In genomic region chr11:6291401-6292115, GRCm38 (mm10) we compare ENCODE assay signal across 7 mouse cellular contexts. TPM values are rescaled to one million over a fixed set of nuclear protein-coding genes. Genes with fewer than 3 reads are reported as not detected.
DNase-seq lines count a peak whose midpoint lies in the region; ATAC-seq lines count a peak whose summit lies in the region.

Gene Ogdh (plus strand): TSS chr11:6291633.

- peak within 1 kb of the TSS; percentile 77 for H3K4me2 ChIP-seq in intestine, embryonic 16.5 days (ENCODE audit: low read depth, low read length)
- H3K4me2 ChIP-seq in midbrain, embryonic 11.5 days: peak within 1 kb of the TSS; percentile 83

- H3K9ac ChIP-seq in intestine, embryonic 16.5 days (ENCODE audit: low read depth, low read length): peak within 1 kb of the TSS; percentile 87
- H3K9ac ChIP-seq in midbrain, embryonic 11.5 days (ENCODE audit: low read length): peak within 1 kb of the TSS; percentile 77

- peak; percentile 97 for ATAC-seq in intestine, embryonic 16.5 days
- peak; percentile 99 for ATAC-seq in midbrain, embryonic 11.5 days (ENCODE audit: low FRiP score)

- H3K36me3 ChIP-seq in intestine, embryonic 16.5 days (ENCODE audit: control insufficient read depth, insufficient read depth, low read length): no peaks in the 10 kb centered on the region
- no peaks in the 10 kb centered on the region for H3K36me3 ChIP-seq in midbrain, embryonic 11.5 days (ENCODE audit: control insufficient read depth, insufficient read depth, low read length)

- peak within 1 kb of the TSS; percentile 97 for H3K27ac ChIP-seq in intestine, embryonic 16.5 days (ENCODE audit: low read length)
- H3K27ac ChIP-seq in midbrain, embryonic 11.5 days (ENCODE audit: low read depth, low read length): peak within 1 kb of the TSS; percentile 44; the same call in 1 of the 2 replicates

- H3K4me1 ChIP-seq in intestine, embryonic 16.5 days (ENCODE audit: control insufficient read depth, insufficient read depth, low read length): peaks cover 2% of the 10 kb centered on the region; the same call in 1 of the 2 replicates
- peaks cover 5% of the 10 kb centered on the region; the same call in 1 of the 2 replicates for H3K4me1 ChIP-seq in midbrain, embryonic 11.5 days (ENCODE audit: control insufficient read depth, insufficient read depth, low read length)

- H3K9me3 ChIP-seq in intestine, embryonic 16.5 days (ENCODE audit: control insufficient read depth, low read length): no peaks in the 10 kb centered on the region
- H3K9me3 ChIP-seq in midbrain, embryonic 11.5 days (ENCODE audit: control insufficient read depth, low read length): no peaks in the 10 kb centered on the region

- intact Hi-C loops in left cerebral cortex, postnatal 36 days (cut with DNase I): no loop called here

- WGBS in intestine, embryonic 16.5 days: under 1% methylated on average over 75 of the region's 77 CpGs
- WGBS in midbrain, embryonic 11.5 days: under 1% methylated on average over 61 of the region's 77 CpGs

- peak within 1 kb of the TSS; percentile 82 for H3K4me3 ChIP-seq in intestine, embryonic 16.5 days (ENCODE audit: low read length)
- peak within 1 kb of the TSS; percentile 78 for H3K4me3 ChIP-seq in midbrain, embryonic 11.5 days (ENCODE audit: low read depth, low read length)

- H3K27me3 ChIP-seq in intestine, embryonic 16.5 days (replicated peaks; ENCODE audit: control insufficient read depth, insufficient read depth, low read length): no peaks in the 10 kb centered on the region
- no peaks in the 10 kb centered on the region; the same call in 1 of the 2 replicates for H3K27me3 ChIP-seq in midbrain, embryonic 11.5 days (ENCODE audit: control insufficient read depth, insufficient read depth, low read length)

- peak; percentile 98 for DNase-seq in adrenal gland, adult 8-10 months
- DNase-seq in embryo, embryonic 9.5 days (ENCODE audit: extremely low spot score): peak; percentile 99
- DNase-seq in gastrocnemius, postnatal 4 days (ENCODE audit: low spot score in 2 of 2): peak; percentile 97 to 100
- peak; percentile 98 to 99 for DNase-seq in left cerebral cortex, postnatal 36 days (ENCODE audit: low spot score in 2 of 2)
- DNase-seq in midbrain, embryonic 11.5 days (ENCODE audit: low spot score, missing footprints): peak; percentile 100
- DNase-seq in skeletal muscle tissue, adult 2 months (ENCODE audit: low read depth, low spot score): peak; percentile 99

RNA-seq across cellular contexts. Expression of gene Ogdh, which starts in this region (rescaled TPM):
- total RNA-seq in adrenal gland, adult 8-10 months (2022): 100 to 1,000 TPM; 373 to 593 (median 476) TPM
- 100 to 1,000 TPM; 340 to 351 TPM for total RNA-seq in gastrocnemius, postnatal 4 days (2021)
- 171 and 189 TPM in 2 replicates for polyA plus RNA-seq in intestine, embryonic 16.5 days (2015; fragmentation: Nextera tagmentation; extraction: Ambion mirVana)
- 100 to 1,000 TPM; 245 to 252 TPM for total RNA-seq in left cerebral cortex, postnatal 36 days (2021)
- 80.4 and 81.3 TPM in 2 replicates for polyA plus RNA-seq in midbrain, embryonic 11.5 days (2014; fragmentation: Nextera tagmentation; extraction: Ambion mirVana)

Comparison
In these comparisons a context has a peak if more than half of its experiments do, and no peak if none do; other contexts are left out.
1. Peak in every context shown above with its lines: DNase-seq, ATAC-seq, H3K4me3 ChIP-seq and H3K27ac ChIP-seq.